Mouse (Mus musculus): ENCODE data around the gene Ppard. TPM values are rescaled to one million over a fixed set of nuclear protein-coding genes. Genes with fewer than 3 reads are reported as not detected.

The Ppard gene
- polyA plus RNA-seq, 1 experiment from 2014 or later: 1.9 TPM

DNA sequence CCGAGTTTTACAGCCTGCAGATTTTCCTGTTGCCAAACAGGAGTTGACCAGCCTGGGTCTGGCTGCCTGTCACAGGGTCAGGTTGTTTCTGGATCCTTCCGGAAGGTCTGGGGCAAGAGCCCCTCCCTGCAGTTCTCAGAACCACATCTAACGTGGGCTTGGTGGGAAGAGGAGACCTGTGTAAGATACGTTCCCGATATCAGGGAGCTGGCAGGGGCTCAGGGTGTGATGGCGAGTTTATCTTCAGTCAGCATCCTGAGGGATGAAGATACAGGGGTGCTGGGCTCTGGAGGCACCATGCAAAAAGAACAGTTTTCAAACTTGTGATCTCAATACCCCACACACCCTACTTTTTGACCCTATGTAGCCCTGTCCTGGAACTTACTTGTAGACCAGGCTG lies 5.4 kb downstream of the Ppard start:
- Histone ChIP-seq H3K4me2 (ENCODE audit: low read depth, low read length) (no peak overlapping the region), H3K27me3 (ENCODE audit: control insufficient read depth, insufficient read depth, low read length) (no peaks in the 10 kb centered on the region), H3K36me3 (replicated peaks; ENCODE audit: control insufficient read depth, insufficient read depth, low read depth, low read length) (no peaks in the 10 kb centered on the region; the same call in 1 of the 2 replicates), H3K4me1 (ENCODE audit: control insufficient read depth, insufficient read depth, low read length) (no peaks in the 10 kb centered on the region), H3K9ac (replicated peaks; ENCODE audit: low read length) (no peak overlapping the region), H3K9me3 (replicated peaks; ENCODE audit: control insufficient read depth, low read length) (no peaks in the 10 kb centered on the region), H3K4me3 (ENCODE audit: low read depth, low read length) (no peak overlapping the region), H3K27ac (replicated peaks; ENCODE audit: low read depth, low read length) (no peak overlapping the region)
- no peak for ATAC-seq (replicated peaks; ENCODE audit: insufficient number of reproducible peaks, low FRiP score, low TSS enrichment, low read depth)
- WGBS: 76% methylated on average over 6 of the region's 6 CpGs
- no peak for DNase-seq (ENCODE audit: low spot score)

DNA sequence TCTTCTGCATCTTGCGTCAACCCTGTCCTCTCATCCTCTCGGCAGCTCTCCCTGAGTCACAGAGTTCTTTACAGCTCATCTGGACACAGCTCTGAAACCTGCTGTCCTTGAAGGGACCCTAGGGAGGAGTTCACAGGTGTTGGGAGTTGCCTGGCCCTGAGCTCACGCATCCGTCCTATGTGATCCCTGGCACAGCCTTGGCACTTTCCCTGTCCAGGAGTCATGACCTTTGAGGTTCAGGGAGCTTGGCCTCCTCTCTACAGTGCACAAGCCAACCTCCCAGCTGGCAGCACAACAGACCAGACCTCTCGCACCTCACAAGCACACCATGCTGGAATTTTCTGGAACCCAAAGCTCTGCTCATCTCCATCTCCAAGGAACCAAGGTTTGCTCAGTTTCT lies 8.3 kb downstream of the Ppard start:
- no peaks in the 10 kb centered on the region; the same call in 1 of the 2 replicates for H3K4me1 ChIP-seq (ENCODE audit: control insufficient read depth, insufficient read depth, low read length)
- H3K9ac ChIP-seq (replicated peaks; ENCODE audit: low read length): no peak overlapping the region
- DNase-seq (ENCODE audit: low spot score): no peak
- H3K27ac ChIP-seq (replicated peaks; ENCODE audit: low read depth, low read length): no peak overlapping the region
- H3K4me2 ChIP-seq (ENCODE audit: low read depth, low read length): no peak overlapping the region
- H3K4me3 ChIP-seq (ENCODE audit: low read depth, low read length): no peak overlapping the region
- 94% methylated on average over 5 of the region's 5 CpGs for WGBS
- no peaks in the 10 kb centered on the region; the same call in 1 of the 2 replicates for H3K36me3 ChIP-seq (replicated peaks; ENCODE audit: control insufficient read depth, insufficient read depth, low read depth, low read length)
- no peaks in the 10 kb centered on the region for H3K9me3 ChIP-seq (replicated peaks; ENCODE audit: control insufficient read depth, low read length)
- ATAC-seq (replicated peaks; ENCODE audit: insufficient number of reproducible peaks, low FRiP score, low TSS enrichment, low read depth): no peak
- no peaks in the 10 kb centered on the region for H3K27me3 ChIP-seq (ENCODE audit: control insufficient read depth, insufficient read depth, low read length)

DNA sequence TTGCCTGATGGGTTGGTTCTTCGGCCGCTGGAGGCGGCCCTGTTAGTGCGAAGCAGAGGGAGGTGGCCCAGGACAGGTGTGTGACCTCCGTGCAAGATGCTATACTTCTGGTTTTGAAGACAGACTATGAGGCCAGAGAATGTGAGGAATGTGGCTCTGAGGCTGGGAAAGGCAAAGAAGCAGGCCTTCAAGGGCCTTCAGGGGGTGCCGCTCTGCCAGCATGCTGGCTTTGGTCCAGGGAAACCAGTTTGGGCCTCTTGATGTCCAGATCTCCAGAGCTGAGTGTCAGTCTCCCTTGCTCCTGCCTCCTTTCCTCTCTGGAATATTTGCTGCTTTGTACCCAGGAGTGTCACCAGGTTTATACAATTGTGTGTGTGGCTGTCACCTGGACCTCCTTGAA lies 9.8 kb downstream of the Ppard start:
- Histone ChIP-seq H3K36me3 (replicated peaks; ENCODE audit: control insufficient read depth, insufficient read depth, low read depth, low read length) (no peaks in the 10 kb centered on the region; the same call in 1 of the 2 replicates), H3K4me2 (ENCODE audit: low read depth, low read length) (no peak overlapping the region), H3K9ac (replicated peaks; ENCODE audit: low read length) (no peak overlapping the region), H3K27me3 (ENCODE audit: control insufficient read depth, insufficient read depth, low read length) (no peaks in the 10 kb centered on the region), H3K4me1 (ENCODE audit: control insufficient read depth, insufficient read depth, low read length) (peaks cover 3% of the 10 kb centered on the region), H3K4me3 (ENCODE audit: low read depth, low read length) (no peak overlapping the region), H3K27ac (replicated peaks; ENCODE audit: low read depth, low read length) (no peak overlapping the region), H3K9me3 (replicated peaks; ENCODE audit: control insufficient read depth, low read length) (no peaks in the 10 kb centered on the region)
- ATAC-seq (replicated peaks; ENCODE audit: insufficient number of reproducible peaks, low FRiP score, low TSS enrichment, low read depth) (no peak), DNase-seq (ENCODE audit: low spot score) (no peak)
- WGBS: 80% methylated on average over 6 of the region's 6 CpGs

DNA sequence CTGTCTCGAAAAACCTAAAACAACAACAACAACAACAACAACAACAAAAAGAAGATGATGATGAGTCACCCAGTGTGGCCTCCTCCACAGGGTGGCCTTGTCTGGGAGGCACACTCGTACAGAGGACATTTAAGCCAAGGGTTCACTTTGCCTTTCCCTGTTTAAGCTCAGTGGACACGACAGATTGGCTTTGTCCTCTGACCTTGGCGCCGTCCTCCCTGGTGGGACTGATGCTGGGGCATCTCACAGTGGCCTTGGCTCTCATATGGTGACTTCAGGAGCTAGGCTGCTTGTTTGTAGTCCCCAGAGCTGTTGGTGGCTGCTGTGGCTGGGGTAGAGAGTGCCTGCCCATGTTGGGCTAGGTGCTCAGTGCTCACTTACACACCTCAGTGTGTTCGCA lies 11.7 kb downstream of the Ppard start:
- ATAC-seq (replicated peaks; ENCODE audit: insufficient number of reproducible peaks, low FRiP score, low TSS enrichment, low read depth): no peak
- 77% methylated on average over 6 of the region's 6 CpGs for WGBS
- Histone ChIP-seq H3K4me2 (ENCODE audit: low read depth, low read length) (no peak overlapping the region), H3K4me1 (ENCODE audit: control insufficient read depth, insufficient read depth, low read length) (peaks cover 8% of the 10 kb centered on the region), H3K27me3 (ENCODE audit: control insufficient read depth, insufficient read depth, low read length) (no peaks in the 10 kb centered on the region), H3K9me3 (replicated peaks; ENCODE audit: control insufficient read depth, low read length) (no peaks in the 10 kb centered on the region), H3K9ac (replicated peaks; ENCODE audit: low read length) (no peak overlapping the region), H3K27ac (replicated peaks; ENCODE audit: low read depth, low read length) (0 out of 2 replicates have a peak overlapping the region, but pooled peaks have one; percentile 20), H3K36me3 (replicated peaks; ENCODE audit: control insufficient read depth, insufficient read depth, low read depth, low read length) (no peaks in the 10 kb centered on the region; the same call in 1 of the 2 replicates), H3K4me3 (ENCODE audit: low read depth, low read length) (no peak overlapping the region)
- no peak for DNase-seq (ENCODE audit: low spot score)

- Histone ChIP-seq H3K27me3 (ENCODE audit: control insufficient read depth, insufficient read depth, low read length) (no peaks in the 10 kb centered on the region), H3K4me1 (ENCODE audit: control insufficient read depth, insufficient read depth, low read length) (peaks cover 8% of the 10 kb centered on the region), H3K27ac (replicated peaks; ENCODE audit: low read depth, low read length) (0 out of 2 replicates have a peak overlapping the region, but pooled peaks have one; percentile 20), H3K36me3 (replicated peaks; ENCODE audit: control insufficient read depth, insufficient read depth, low read depth, low read length) (no peaks in the 10 kb centered on the region; the same call in 1 of the 2 replicates), H3K9me3 (replicated peaks; ENCODE audit: control insufficient read depth, low read length) (no peaks in the 10 kb centered on the region), H3K4me3 (ENCODE audit: low read depth, low read length) (no peak overlapping the region), H3K4me2 (ENCODE audit: low read depth, low read length) (no peak overlapping the region), H3K9ac (replicated peaks; ENCODE audit: low read length) (no peak overlapping the region)
- ATAC-seq (replicated peaks; ENCODE audit: insufficient number of reproducible peaks, low FRiP score, low TSS enrichment, low read depth): 0 out of 2 replicates have a peak, but pooled peaks have one; percentile 25
- 34% methylated on average over 6 of the region's 6 CpGs for WGBS
- DNase-seq (ENCODE audit: low spot score): peak; percentile 49
These were observed 12.2 kb downstream of the Ppard start for GRCm38 (mm10) chr17:28244714-28245113.

GRCm38 (mm10) chr17:28246640-28247039 lies 14.1 kb downstream of the Ppard start:
- no peak overlapping the region; the same call in 1 of the 2 replicates for H3K27ac ChIP-seq (replicated peaks; ENCODE audit: low read depth, low read length)
- ATAC-seq (replicated peaks; ENCODE audit: insufficient number of reproducible peaks, low FRiP score, low TSS enrichment, low read depth) (no peak), DNase-seq (ENCODE audit: low spot score) (no peak)
- H3K4me1 ChIP-seq (ENCODE audit: control insufficient read depth, insufficient read depth, low read length): peaks cover 8% of the 10 kb centered on the region
- H3K9me3 ChIP-seq (replicated peaks; ENCODE audit: control insufficient read depth, low read length): no peaks in the 10 kb centered on the region
- H3K4me3 ChIP-seq (ENCODE audit: low read depth, low read length): no peak overlapping the region
- no peaks in the 10 kb centered on the region for H3K27me3 ChIP-seq (ENCODE audit: control insufficient read depth, insufficient read depth, low read length)
- no peaks in the 10 kb centered on the region; the same call in 1 of the 2 replicates for H3K36me3 ChIP-seq (replicated peaks; ENCODE audit: control insufficient read depth, insufficient read depth, low read depth, low read length)
- WGBS: 72% methylated on average over 11 of the region's 11 CpGs
- no peak overlapping the region for H3K4me2 ChIP-seq (ENCODE audit: low read depth, low read length)
- no peak overlapping the region for H3K9ac ChIP-seq (replicated peaks; ENCODE audit: low read length)

- peak; percentile 72 for DNase-seq (ENCODE audit: low spot score)
- Histone ChIP-seq H3K36me3 (replicated peaks; ENCODE audit: control insufficient read depth, insufficient read depth, low read depth, low read length) (no peaks in the 10 kb centered on the region; the same call in 1 of the 2 replicates), H3K27me3 (ENCODE audit: control insufficient read depth, insufficient read depth, low read length) (no peaks in the 10 kb centered on the region), H3K4me2 (ENCODE audit: low read depth, low read length) (no peak overlapping the region), H3K4me3 (ENCODE audit: low read depth, low read length) (no peak overlapping the region), H3K27ac (replicated peaks; ENCODE audit: low read depth, low read length) (no peak overlapping the region), H3K9me3 (replicated peaks; ENCODE audit: control insufficient read depth, low read length) (no peaks in the 10 kb centered on the region), H3K4me1 (ENCODE audit: control insufficient read depth, insufficient read depth, low read length) (peaks cover 8% of the 10 kb centered on the region), H3K9ac (replicated peaks; ENCODE audit: low read length) (no peak overlapping the region)
- ATAC-seq (replicated peaks; ENCODE audit: insufficient number of reproducible peaks, low FRiP score, low TSS enrichment, low read depth): no peak
- WGBS: 23% methylated on average over 6 of the region's 6 CpGs
These were observed 15.1 kb downstream of the Ppard start for GRCm38 (mm10) chr17:28247613-28248012.

- H3K27ac ChIP-seq (replicated peaks; ENCODE audit: low read depth, low read length): no peak overlapping the region
- ATAC-seq (replicated peaks; ENCODE audit: insufficient number of reproducible peaks, low FRiP score, low TSS enrichment, low read depth) (no peak), DNase-seq (ENCODE audit: low spot score) (no peak)
- H3K36me3 ChIP-seq (replicated peaks; ENCODE audit: control insufficient read depth, insufficient read depth, low read depth, low read length): no peaks in the 10 kb centered on the region; the same call in 1 of the 2 replicates
- no peaks in the 10 kb centered on the region for H3K27me3 ChIP-seq (ENCODE audit: control insufficient read depth, insufficient read depth, low read length)
- H3K9me3 ChIP-seq (replicated peaks; ENCODE audit: control insufficient read depth, low read length): no peaks in the 10 kb centered on the region
- no peak overlapping the region for H3K9ac ChIP-seq (replicated peaks; ENCODE audit: low read length)
- 84% methylated on average over 12 of the region's 12 CpGs for WGBS
- no peak overlapping the region for H3K4me2 ChIP-seq (ENCODE audit: low read depth, low read length)
- H3K4me1 ChIP-seq (ENCODE audit: control insufficient read depth, insufficient read depth, low read length): peaks cover 8% of the 10 kb centered on the region
- H3K4me3 ChIP-seq (ENCODE audit: low read depth, low read length): no peak overlapping the region
These were observed 16.6 kb downstream of the Ppard start for GRCm38 (mm10) chr17:28249062-28249461.

Data from embryonic facial prominence, embryonic 11.5 days (tissue).